Mouse (Mus musculus) CH12.LX (cell line): ENCODE data around the gene Dhrs7b. TPM values are rescaled to one million over a fixed set of nuclear protein-coding genes. Genes with fewer than 3 reads are reported as not detected.
A peak's percentile ranks its signal among the peaks of the same experiment; 100 is the strongest.

ENCODE experiments used
- DNase-seq: peaks from one replicate; pipeline ENCODE4 v3.0.0-alpha.2; 2013; ENCODE audit errors: extremely low read depth
- H3K27ac ChIP-seq: 2 replicates; pipeline ENCODE4 v1.5.1; 2012; ENCODE audit warnings: low read depth, mild to moderate bottlenecking, control low read depth, moderate library complexity; ENCODE audit not compliant: insufficient read depth
- H3K27me3 ChIP-seq: replicated peaks from 2 replicates; pipeline ENCODE3; 2012; ENCODE audit warnings: inconsistent platforms
- H3K36me3 ChIP-seq, 2 experiments: replicated peaks in 1 of 2; 2 replicates each; pipeline versions ENCODE3 to v1.6.1; 2012; ENCODE audit warnings: inconsistent platforms in 1 of 2, low read length in 1 of 2, mild to moderate bottlenecking in 1 of 2, mixed read lengths in 1 of 2, moderate library complexity in 1 of 2; ENCODE audit not compliant: control insufficient read depth in 1 of 2, insufficient read depth in 1 of 2
- H3K4me1 ChIP-seq, 2 experiments: 2 replicates each; pipeline ENCODE4 v1.6.1; 2012; ENCODE audit warnings: inconsistent platforms in 1 of 2, moderate library complexity in 1 of 2; ENCODE audit not compliant: insufficient read depth in 2 of 2, control insufficient read depth in 1 of 2
- H3K4me2 ChIP-seq: 2 replicates; pipeline ENCODE4 v1.6.1; 2012; ENCODE audit warnings: low read depth, mild to moderate bottlenecking, control low read depth; ENCODE audit not compliant: poor library complexity, insufficient read depth, severe bottlenecking
- H3K4me3 ChIP-seq, 3 experiments: fragments of 150-350 bp in 1 of 3; sonication (generic) in 1 of 3; replicated peaks in 1 of 3; 2 replicates each; pipeline versions ENCODE3 to v1.5.1; 2011 to 2012; ENCODE audit warnings: low read depth in 2 of 3, low read length in 2 of 3, mild to moderate bottlenecking in 2 of 3, moderate library complexity in 2 of 3, control low read depth in 1 of 3, improper control_type of control experiment in 1 of 3, inconsistent platforms in 1 of 3, mixed read lengths in 1 of 3; ENCODE audit not compliant: poor library complexity in 1 of 3
- H3K79me2 ChIP-seq: replicated peaks from 2 replicates; pipeline ENCODE4 v1.6.1; 2012; ENCODE audit warnings: mild to moderate bottlenecking, moderate library complexity; ENCODE audit not compliant: control insufficient read depth, poor library complexity, insufficient read depth, severe bottlenecking; ENCODE audit errors: extremely low read depth
- H3K9ac ChIP-seq: 2 replicates; pipeline ENCODE4 v1.6.1; 2012; ENCODE audit warnings: low read depth, mild to moderate bottlenecking, control low read depth, moderate library complexity; ENCODE audit not compliant: insufficient read depth
- H3K9me3 ChIP-seq: replicated peaks from 2 replicates; pipeline ENCODE3; 2012; ENCODE audit warnings: low read length, inconsistent platforms, mixed read lengths
- CHD1 ChIP-seq: IDR thresholded peaks from 2 replicates; pipeline ENCODE4 v1.6.1; 2012; ENCODE audit warnings: low read depth, low read length, improper control_type of control experiment, inconsistent platforms
- CTCF ChIP-seq, 2 experiments: IDR thresholded peaks in 1 of 2; conservative IDR thresholded peaks in 1 of 2; 2 replicates each; pipeline ENCODE4 v1.5.1; 2011 to 2012; ENCODE audit warnings: low read depth in 2 of 2, low read length in 2 of 2, improper control_type of control experiment in 1 of 2, inconsistent platforms in 1 of 2, mild to moderate bottlenecking in 1 of 2, moderate library complexity in 1 of 2
- ETS1 ChIP-seq: conservative IDR thresholded peaks from 2 replicates; pipeline ENCODE4 v1.6.1; 2012; ENCODE audit warnings: low read depth, mild to moderate bottlenecking, inconsistent platforms, low read length, improper control_type of control experiment, moderate library complexity
- HCFC1 ChIP-seq: IDR thresholded peaks from 2 replicates; pipeline ENCODE4 v1.6.1; 2012; ENCODE audit warnings: low read depth, mild to moderate bottlenecking, inconsistent platforms, low read length, improper control_type of control experiment
- JUN ChIP-seq: IDR thresholded peaks from 2 replicates; pipeline ENCODE4 v1.6.1; 2011; ENCODE audit warnings: low read depth, mild to moderate bottlenecking, low read length, improper control_type of control experiment, moderate library complexity; ENCODE audit not compliant: insufficient read depth
- MAFK ChIP-seq: IDR thresholded peaks from 2 replicates; pipeline ENCODE4 v1.6.1; 2011; ENCODE audit warnings: low read length, improper control_type of control experiment; ENCODE audit not compliant: insufficient replicate concordance
- MAZ ChIP-seq: IDR thresholded peaks from 2 replicates; pipeline ENCODE4 v1.6.1; 2012; ENCODE audit warnings: low read depth, mild to moderate bottlenecking, inconsistent platforms, low read length, improper control_type of control experiment, moderate library complexity
- MXI1 ChIP-seq: IDR thresholded peaks from 2 replicates; pipeline ENCODE4 v1.6.1; 2011; ENCODE audit warnings: mild to moderate bottlenecking, low read depth, low read length, improper control_type of control experiment
- MYC ChIP-seq: IDR thresholded peaks from 2 replicates; pipeline ENCODE4 v1.6.1; 2011; ENCODE audit warnings: low read depth, mild to moderate bottlenecking, improper control_type of control experiment, low read length
- PAX5 ChIP-seq: IDR thresholded peaks from 2 replicates; pipeline ENCODE4 v1.6.1; 2012; ENCODE audit warnings: low read length, inconsistent platforms, mixed read lengths
- POLR2A ChIP-seq: IDR thresholded peaks from 2 replicates; pipeline ENCODE4 v1.6.1; 2011; ENCODE audit warnings: low read depth, mild to moderate bottlenecking, improper control_type of control experiment, low read length
- RAD21 ChIP-seq: IDR thresholded peaks from 2 replicates; pipeline ENCODE4 v1.6.1; 2011; ENCODE audit warnings: low read depth, mild to moderate bottlenecking, low read length, improper control_type of control experiment, moderate library complexity
- RCOR1 ChIP-seq: conservative IDR thresholded peaks from 2 replicates; pipeline ENCODE4 v1.6.1; 2012; ENCODE audit warnings: low read depth, mild to moderate bottlenecking, inconsistent platforms, low read length, improper control_type of control experiment
- SIN3A ChIP-seq: IDR thresholded peaks from 2 replicates; pipeline ENCODE4 v1.6.1; 2012; ENCODE audit warnings: low read length, improper control_type of control experiment, inconsistent platforms
- SMC3 ChIP-seq: IDR thresholded peaks from 2 replicates; pipeline ENCODE4 v1.6.1; 2011; ENCODE audit warnings: low read depth, low read length, improper control_type of control experiment
- TBP ChIP-seq: conservative IDR thresholded peaks from 2 replicates; pipeline ENCODE4 v1.6.1; 2011; ENCODE audit warnings: low read depth, low read length, improper control_type of control experiment
- TCF12 ChIP-seq: IDR thresholded peaks from 2 replicates; pipeline ENCODE4 v1.6.1; 2014; ENCODE audit warnings: low read depth, mild to moderate bottlenecking, inconsistent platforms, low read length, improper control_type of control experiment
- USF1 ChIP-seq: IDR thresholded peaks from 2 replicates; pipeline ENCODE4 v1.6.1; 2014; ENCODE audit warnings: low read depth, mild to moderate bottlenecking, inconsistent platforms, low read length, improper control_type of control experiment
- USF2 ChIP-seq: conservative IDR thresholded peaks from 2 replicates; pipeline ENCODE4 v1.6.1; 2011; ENCODE audit warnings: low read depth, low read length, improper control_type of control experiment
- ZC3H11A ChIP-seq: IDR thresholded peaks from 2 replicates; pipeline ENCODE4 v1.6.1; 2012; ENCODE audit warnings: low read depth, mild to moderate bottlenecking, inconsistent platforms, low read length, improper control_type of control experiment
- ZMIZ1 ChIP-seq: IDR thresholded peaks from 2 replicates; pipeline ENCODE4 v1.6.1; 2012; ENCODE audit warnings: low read depth, mild to moderate bottlenecking, inconsistent platforms, low read length, improper control_type of control experiment
- dilution Hi-C: fragments of 300-500 bp; cut with MboI; formaldehyde crosslinking; loops from 2 replicates; pipeline ENCODE4 v1.14.3; 2020; ENCODE audit warnings: low sequenced_read_pairs; ENCODE audit not compliant: extremely low pct_unique_long_range_greater_than_20kb, extremely low pct_ligation_motif_present
- in situ Hi-C: fragments of 300-500 bp; cut with MboI; formaldehyde crosslinking; loops from 3 replicates; pipeline ENCODE4 v1.14.3; 2019; ENCODE audit warnings: low sequenced_read_pairs, low pct_ligation_motif_present, low pct_unique_long_range_greater_than_20kb, mixed read lengths
- polyA plus RNA-seq: library from polyadenylated mRNA; unstranded; fragments of >175 nt; gene quantifications from 2 replicates; pipeline ENCODE4 v1.2.1, GENCODE M21; 2012; ENCODE audit warnings: low read depth; ENCODE audit not compliant: insufficient read length
- total RNA-seq, 2 experiments: library from RNA; depleted of rRNA; stranded (reverse); fragments of 300-350 nt in 1 of 2; fragments of >200 nt in 1 of 2; gene quantifications; 2 replicates each; pipeline ENCODE4 v1.2.3; 2012 to 2014

The Dhrs7b gene
- total and polyA plus RNA-seq, 3 experiments: 43.3 to 63.5 (median 59.2) TPM

DNA sequence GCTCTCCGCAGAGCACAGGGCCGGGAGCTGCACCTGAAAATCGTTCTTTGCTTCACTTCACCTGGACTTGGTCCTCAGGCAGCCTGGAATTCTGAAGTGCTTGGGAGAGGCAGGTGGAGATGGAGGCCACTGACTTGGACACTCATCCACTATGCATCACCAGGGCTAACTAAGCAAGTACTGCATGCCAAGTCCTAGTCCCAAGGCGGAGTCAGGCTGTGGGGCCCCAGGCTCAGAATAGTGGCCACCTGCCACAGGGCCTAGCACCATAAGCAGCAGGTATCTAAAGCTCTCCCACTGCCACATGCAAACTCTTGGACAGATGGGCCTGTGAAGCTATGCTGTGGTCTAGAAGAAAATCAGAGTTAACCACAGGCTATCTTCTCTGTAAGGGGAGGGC is 76.0 kb downstream of the Dhrs7b start:
- H3K9me3 ChIP-seq: no peaks in the 10 kb centered on the region
- in situ Hi-C loops (loop anchor here (10.0 kb wide), 1 partner anchor 138 kb away; no protein-coding TSS in a partner anchor), dilution Hi-C loops (no loop called here)
- DNase-seq: no peak
- no peaks in the 10 kb centered on the region for H3K27me3 ChIP-seq
- H3K4me1 ChIP-seq: peaks cover 0 to under 1% of the 10 kb centered on the region in 2 experiments; a peak in 2 of 4 replicates
- H3K27ac ChIP-seq: no peak overlapping the region
- peaks cover 13 to 39% of the 10 kb centered on the region in 2 experiments for H3K36me3 ChIP-seq
- H3K4me3 ChIP-seq: no peak overlapping the region
- H3K79me2 ChIP-seq: no peaks in the 10 kb centered on the region
- no peak for TF ChIP-seq POLR2A
- no peak for TF ChIP-seq HCFC1
- no peak for TF ChIP-seq MAFK
- no peak for TF ChIP-seq SIN3A
- no peak for TF ChIP-seq MXI1
- TF ChIP-seq CHD1: no peak
- no peak for TF ChIP-seq ZMIZ1
- no peak for TF ChIP-seq CTCF (conservative IDR thresholded peaks at IDR 0.05 in 1 of 2, IDR thresholded peaks at IDR 0.05 in 1 of 2; ENCODE audit: low read depth in 2 of 2, low read length in 2 of 2)
- TF ChIP-seq TBP: no peak
- TF ChIP-seq MAZ: no peak
- no peak for TF ChIP-seq RCOR1
- no peak for TF ChIP-seq ZC3H11A
- TF ChIP-seq MYC: no peak
- TF ChIP-seq USF2: no peak
- no peak for TF ChIP-seq USF1
- TF ChIP-seq JUN: no peak
- no peak for TF ChIP-seq ETS1
- no peak for TF ChIP-seq RAD21
- TF ChIP-seq PAX5: no peak
- H3K9ac ChIP-seq: no peak overlapping the region
- no peak overlapping the region for H3K4me2 ChIP-seq

DNA sequence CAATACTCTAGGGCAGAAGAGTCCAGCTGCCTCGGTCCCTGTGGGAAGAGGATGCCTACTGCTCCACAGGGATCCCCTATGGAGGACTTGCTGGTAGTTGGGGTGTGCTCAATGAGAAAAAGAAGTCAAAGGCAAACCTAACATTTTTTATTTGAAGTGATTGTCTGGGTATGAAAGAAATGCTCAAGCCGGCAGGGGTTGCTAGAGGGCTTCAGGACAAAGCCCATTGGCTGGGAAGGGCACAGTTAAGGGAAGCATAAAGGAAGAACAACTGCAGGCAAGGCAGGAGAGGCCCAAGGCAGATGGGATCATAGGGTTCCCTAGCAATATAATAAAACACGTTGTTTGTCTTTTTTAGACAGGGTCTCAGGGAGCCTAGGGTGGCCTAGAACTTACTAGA is 77.6 kb downstream of the Dhrs7b start:
- DNase-seq: no peak
- TF ChIP-seq CTCF (conservative IDR thresholded peaks at IDR 0.05 in 1 of 2, IDR thresholded peaks at IDR 0.05 in 1 of 2; ENCODE audit: low read depth in 2 of 2, low read length in 2 of 2) (peak in 1 of 2 experiments; percentile 32; a peak in 2 of 4 replicates), SMC3 (0 out of 2 replicates have a peak, but pooled peaks have one; percentile 11), TCF12 (no peak), RAD21 (peak; percentile 29)
- dilution Hi-C loops (no loop called here), in situ Hi-C loops (loop anchor here (10.0 kb wide), 1 partner anchor 137 kb away; no protein-coding TSS in a partner anchor)
- H3K27me3 ChIP-seq: no peaks in the 10 kb centered on the region
- H3K9me3 ChIP-seq: no peaks in the 10 kb centered on the region
- H3K9ac ChIP-seq: no peak overlapping the region
- H3K79me2 ChIP-seq: no peaks in the 10 kb centered on the region
- peaks cover 13 to 39% of the 10 kb centered on the region in 2 experiments for H3K36me3 ChIP-seq
- H3K4me1 ChIP-seq: peaks cover 4 to 16% of the 10 kb centered on the region in 2 experiments
- H3K4me3 ChIP-seq: no peak overlapping the region
- no peak overlapping the region for H3K4me2 ChIP-seq
- no peak overlapping the region for H3K27ac ChIP-seq
